Mouse (Mus musculus) layer of hippocampus, postnatal 10 days (tissue): ENCODE measurements around the gene Ntm. TPM values are rescaled to one million over a fixed set of nuclear protein-coding genes. Genes with fewer than 3 reads are reported as not detected.

Experiments
- DNase-seq, 2 experiments: peaks; one replicate each; pipeline ENCODE4 v3.0.0; 2021; ENCODE audit warnings: low spot score in 2 of 2
- total RNA-seq, 2 experiments: library from RNA; stranded (reverse); gene quantifications; 2 replicates each; pipeline ENCODE4 v1.2.3; 2021

The Ntm gene
- total RNA-seq, 2 experiments from 2014 or later, result 155 to 170 TPM

DNA sequence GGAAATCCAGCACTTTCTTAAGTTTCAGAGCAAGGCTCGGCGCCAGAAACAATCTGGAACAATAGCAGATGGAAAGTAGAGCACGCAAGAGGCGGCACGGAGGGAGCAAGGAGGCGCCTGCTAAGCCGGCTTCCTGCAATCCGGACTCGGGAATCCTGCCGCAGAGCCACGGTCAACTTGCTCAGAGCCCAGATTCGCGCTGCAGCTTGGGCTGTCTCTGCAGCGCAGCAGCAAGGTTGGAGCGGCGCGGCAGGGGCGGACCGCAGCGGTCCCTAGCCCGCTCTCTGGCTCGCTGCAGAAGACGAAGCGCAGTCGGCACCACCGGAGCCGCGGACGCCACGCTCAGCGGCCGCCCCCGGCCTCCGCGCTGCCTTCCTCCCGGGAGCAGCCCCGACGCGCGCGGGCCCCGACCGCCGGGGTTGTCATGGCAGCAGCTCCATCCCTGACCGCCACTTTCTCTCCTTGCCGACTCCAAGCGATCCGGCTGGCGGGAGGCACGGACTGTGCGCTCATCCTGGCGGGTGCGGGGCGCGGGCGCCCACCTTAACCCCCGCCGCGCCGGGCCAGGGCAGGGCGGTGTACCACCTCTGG lies 550.7 kb downstream of the Ntm start:
- peak; percentile 51 to 67 for DNase-seq

DNA sequence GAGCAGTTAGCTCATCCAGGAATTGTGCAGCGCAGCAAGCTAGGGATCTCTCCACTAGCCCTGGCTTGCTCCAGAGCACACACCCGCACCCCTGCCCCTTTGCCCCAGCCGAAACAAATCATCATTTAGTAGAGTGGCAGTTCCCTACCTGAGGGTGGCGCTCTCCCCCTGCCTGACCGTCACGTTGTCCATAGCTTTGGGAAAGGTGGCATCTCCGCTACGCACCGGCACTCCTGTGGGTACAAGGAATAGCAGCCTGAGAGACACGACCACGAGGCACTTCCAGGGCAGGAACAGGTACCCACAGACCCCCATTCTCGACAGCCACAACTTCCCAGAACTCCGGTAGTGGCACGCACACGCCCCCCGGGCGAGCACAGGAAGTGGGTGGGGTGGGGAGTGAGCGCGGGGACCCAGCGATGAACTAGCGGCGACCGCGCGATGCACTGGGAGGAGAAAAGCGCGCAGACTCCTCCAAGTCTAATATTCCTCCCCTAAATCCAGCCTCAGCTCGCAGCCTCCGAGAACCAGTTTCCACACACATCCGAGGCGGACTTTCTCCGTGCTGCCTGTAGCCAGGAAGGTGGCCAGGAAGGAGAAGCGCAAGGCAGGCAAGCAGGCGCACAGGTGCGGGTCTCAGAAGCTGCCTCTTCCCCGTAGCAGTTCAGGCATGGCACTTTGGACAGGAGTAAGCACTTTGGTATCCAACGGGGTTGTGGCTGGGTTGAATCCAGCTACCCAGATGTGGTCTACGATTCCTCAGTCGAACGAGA lies 551.3 kb downstream of the Ntm start:
- DNase-seq, result peak; percentile 61 to 75

DNA sequence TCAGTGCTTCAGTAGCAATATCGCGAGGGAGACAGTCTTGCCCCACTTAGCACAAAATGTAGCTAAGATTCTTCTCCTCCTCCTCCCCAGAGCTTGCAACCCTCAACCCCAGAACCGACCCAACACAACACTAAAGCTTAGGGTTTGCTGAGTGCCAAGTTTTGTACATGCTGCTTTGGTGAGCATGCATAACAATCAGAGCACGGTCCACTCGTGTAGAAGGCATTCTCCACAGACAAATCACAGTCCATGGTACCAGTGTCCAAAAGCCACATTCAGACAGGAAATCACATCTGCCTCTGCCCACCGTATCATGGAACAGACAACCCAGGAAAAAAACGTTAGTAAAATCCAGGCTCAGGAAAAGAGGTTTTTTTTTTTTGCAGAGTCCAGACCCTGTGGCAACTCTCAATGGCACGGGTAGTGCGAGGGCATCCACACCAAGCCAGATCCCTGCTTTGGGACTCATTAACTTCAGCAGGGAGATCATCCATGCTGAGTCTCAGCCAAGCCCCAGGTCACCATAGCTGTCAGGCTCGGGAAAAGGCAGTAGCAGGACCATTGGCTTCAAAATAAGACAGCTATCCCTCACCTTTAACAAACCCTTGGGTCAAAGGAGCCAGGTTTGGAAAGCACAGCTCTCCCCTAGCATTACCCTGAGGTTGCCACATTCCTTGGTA lies 552.1 kb downstream of the Ntm start:
- DNase-seq, result no peak

DNA sequence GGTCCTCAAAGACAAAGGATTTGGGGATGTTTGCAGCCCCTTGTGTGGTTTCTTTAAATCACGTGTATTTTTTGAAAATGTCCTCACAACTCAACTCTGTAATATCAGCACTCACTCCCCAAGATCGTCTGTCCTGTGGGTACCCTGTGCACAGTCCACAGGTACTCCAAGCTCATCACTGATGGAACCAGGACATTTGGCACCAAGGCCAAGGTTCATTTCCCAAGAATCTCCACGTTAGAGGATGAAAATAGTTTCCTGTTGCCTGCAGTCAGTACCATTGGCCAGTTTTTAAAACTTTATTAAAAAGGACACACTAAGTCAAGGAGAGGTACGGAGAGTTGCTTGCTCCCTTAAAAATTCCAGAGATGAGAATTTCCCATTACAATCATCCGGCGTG lies 552.7 kb downstream of the Ntm start:
- DNase-seq, result no peak

DNA sequence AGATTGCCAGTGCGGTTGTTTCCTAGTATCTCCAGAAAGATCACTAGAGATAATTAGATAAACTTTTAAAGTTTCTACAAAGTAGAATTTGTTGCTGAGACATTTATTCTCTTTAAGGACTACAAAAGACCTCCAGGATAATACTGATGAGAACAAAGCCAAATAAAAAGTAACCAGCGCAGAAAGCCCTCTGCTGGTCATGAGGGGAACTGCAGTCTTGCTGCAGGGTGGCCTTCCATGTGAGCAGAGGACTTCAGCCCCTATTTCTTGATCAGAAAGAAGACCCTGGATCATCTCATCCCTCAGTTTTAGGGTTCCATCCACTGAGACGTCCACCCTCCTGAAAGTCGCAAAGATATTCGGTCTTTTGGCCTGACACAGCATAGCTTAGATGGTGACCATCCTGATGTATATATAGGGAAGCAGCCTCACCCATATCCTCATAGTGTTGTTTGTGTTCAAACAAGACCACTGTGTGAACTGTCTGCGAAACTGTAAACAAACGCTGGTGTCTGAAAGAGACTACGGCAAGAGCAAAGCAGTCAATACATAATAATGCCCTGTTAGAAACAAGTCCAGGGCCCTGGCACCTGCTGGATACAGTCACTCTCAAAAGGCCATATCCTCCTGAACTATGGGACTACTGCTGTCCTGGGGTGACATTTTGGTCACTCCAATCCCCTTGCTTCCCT lies 553.6 kb downstream of the Ntm start:
- peak; percentile 72 to 74 for DNase-seq

DNA sequence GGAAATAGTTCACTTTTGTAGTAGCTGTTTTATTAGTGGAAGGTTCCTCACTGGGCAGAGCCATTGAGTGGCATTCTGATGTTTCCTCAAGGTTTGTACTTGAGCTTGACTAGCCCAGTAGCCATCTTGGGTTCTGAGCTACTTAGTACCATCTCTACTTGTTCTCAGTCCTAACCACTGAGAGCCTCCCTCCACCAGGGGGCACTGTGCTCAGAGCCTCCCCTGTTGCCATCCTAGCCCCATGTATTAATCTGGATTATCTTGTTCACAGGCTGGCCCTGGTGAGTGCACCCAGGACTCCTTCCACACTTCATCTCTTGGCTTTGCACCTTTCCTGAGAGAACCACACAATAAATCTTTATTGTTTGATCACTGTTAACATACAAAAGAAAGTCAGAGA lies 555.0 kb downstream of the Ntm start:
- peak in 1 of 2 experiments; percentile 22 for DNase-seq

DNA sequence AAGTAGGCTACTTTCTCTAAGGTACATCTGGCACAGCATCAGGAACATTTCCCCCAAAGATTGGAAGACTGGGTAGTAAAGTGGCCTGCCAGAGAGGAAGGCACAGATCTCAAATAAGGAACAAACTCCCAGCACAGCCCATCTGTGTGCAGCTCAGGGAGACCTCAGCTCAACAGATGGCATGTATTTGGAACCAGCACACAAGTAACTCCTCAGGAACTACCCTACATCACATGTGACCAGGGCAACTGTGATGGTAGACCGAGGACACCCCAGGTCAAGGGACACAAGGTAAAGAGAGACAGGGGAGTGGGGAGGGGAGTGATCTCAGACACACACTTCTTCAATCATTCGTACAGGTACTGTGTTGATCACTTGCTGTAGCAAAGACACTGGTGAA lies 556.0 kb downstream of the Ntm start:
- DNase-seq, result no peak

DNA sequence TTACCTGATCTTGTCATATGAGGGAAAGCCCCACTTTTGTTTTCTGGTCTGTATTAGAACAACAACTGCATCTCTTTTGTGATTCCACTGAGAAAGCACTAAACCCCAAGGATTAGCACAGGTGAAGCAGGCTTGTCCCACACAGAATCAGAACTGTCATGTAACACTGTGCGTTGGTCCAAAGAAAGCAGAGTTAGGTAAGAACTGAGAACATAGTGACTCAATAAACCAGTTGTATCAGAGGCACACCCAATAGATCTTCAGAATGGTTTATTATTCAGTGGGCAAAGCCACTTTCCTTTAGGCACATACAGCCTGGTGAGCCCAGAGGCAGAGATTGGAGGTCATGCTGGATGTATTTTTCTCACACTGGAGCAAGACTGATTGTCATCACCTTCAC lies 556.9 kb downstream of the Ntm start:
- DNase-seq, result no peak

DNA sequence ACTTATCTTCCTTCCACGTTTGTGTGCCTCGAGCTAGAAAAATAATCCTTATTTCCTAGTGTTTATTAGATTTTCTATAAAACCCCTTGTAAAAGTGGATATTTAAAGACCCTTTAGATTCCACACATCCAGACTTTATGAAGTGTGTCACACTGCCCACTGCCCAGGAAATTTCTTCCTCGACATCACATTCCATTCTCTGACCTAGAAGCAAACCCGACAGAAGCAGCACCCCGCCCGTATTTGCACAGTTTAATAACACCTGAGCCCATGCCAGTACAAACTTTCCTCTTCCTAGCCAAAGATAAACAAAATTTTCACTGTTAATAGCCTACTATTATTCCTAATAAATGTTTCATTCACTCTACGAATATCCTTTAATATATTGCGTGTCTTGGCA lies 562.8 kb downstream of the Ntm start:
- DNase-seq, result no peak

DNA sequence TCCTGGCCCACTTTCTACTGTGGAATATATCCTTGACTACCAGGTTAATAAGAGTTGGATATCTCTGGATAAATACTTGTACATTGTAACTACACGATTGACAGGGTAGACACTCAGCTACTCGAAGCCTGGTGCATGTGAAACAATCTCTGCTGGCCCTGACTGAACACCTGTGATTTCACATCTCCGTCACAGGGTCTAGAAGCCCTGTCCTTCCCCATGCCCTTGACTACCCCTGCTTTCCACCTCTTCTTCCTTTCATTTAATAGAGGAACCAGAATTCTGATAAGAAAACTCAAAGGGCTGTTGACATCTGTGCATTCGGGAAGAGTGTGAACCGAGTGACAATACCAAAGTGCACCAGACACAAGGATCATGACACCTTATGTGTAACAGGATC lies 566.8 kb downstream of the Ntm start:
- no peak for DNase-seq

DNA sequence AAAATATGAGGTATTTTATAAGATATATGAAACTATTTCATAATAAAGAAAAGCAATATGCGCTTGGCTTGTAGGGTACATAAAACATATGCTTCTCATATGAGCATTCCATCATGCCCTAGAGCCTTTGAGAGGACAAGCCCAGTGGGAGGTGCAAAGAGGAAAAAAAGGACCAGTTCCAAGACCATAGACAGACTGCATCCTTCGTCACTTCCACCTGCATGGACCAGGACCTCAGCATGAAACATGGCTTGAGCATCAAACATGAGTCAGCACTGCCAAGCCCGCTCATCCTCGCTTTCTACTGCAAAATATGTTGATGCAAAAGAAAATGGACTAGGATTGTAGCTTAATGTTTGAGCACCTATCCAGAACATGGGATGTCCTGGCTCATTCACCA lies 569.8 kb downstream of the Ntm start:
- no peak for DNase-seq

DNA sequence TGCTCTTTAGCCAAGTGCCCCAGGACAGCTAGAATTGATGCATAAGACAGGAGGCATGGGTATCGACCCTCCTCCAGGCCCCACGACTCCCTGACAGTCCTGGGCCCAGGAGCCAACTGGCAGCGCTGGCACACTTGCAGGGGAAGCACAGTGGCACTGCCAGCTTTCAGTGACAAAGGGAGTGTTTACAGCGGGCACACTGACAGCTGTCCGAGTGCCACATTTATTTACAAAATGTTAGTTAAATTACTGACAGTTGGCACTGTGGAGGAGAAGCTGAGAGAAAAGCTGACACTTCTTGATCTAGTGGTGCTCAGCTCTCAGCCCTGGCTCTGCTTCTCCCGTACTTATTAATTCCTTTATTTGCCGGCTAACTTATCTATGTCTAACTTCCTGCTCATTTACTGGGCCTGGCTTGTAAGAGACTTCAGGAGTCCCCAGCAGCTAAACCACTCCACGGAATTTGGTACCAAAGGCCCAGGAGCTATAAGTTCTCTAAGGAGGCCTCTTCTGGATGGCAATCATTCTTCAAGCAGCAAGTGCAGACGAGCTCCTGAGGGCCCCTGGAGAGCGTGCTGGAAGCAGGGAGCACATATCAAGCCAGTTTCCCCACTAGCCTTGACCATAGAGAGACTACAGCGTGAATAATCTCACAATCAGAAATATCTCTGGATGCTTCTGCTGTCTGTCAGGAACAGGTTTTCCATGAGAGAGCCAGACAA lies 572.0 kb downstream of the Ntm start:
- DNase-seq, result peak; percentile 70 to 79

DNA sequence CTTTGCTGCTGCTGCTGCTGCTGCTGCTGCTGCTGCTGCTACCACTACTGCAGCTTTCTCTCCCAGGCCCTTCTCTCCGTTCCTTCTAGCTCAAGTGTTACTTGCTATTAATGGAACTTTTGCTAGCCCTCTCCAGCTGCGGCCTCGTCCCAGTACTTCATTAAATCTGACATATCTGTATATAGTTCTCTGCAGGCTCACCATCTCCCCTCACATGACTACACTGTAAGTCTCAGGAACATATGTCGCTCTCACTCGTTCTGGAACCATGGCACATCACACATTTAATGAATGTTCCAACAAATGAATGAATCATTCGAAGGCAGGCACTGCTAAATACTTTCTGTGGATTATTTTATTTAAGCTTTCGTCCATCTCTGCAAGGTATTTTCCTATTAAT lies 573.7 kb downstream of the Ntm start:
- DNase-seq, result no peak

DNA sequence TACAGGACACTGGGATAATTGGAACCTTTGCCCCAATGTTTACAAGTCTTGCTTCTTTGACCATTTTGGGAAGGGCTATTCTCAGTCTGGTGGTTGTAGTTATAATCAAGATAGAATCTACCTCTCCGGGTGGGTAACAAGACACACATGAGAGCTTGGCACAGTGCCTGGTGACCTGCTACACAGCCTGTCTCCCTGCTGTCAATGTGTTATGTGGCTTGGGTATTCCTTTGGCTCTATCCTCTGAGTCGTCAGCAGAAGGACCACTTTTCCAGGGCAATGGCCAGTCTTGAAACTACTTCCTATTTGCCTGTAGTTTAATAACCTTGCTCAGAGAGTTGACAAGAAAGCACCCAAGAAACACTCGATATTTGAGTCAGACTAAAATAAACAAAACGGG lies 575.8 kb downstream of the Ntm start:
- DNase-seq, result no peak

DNA sequence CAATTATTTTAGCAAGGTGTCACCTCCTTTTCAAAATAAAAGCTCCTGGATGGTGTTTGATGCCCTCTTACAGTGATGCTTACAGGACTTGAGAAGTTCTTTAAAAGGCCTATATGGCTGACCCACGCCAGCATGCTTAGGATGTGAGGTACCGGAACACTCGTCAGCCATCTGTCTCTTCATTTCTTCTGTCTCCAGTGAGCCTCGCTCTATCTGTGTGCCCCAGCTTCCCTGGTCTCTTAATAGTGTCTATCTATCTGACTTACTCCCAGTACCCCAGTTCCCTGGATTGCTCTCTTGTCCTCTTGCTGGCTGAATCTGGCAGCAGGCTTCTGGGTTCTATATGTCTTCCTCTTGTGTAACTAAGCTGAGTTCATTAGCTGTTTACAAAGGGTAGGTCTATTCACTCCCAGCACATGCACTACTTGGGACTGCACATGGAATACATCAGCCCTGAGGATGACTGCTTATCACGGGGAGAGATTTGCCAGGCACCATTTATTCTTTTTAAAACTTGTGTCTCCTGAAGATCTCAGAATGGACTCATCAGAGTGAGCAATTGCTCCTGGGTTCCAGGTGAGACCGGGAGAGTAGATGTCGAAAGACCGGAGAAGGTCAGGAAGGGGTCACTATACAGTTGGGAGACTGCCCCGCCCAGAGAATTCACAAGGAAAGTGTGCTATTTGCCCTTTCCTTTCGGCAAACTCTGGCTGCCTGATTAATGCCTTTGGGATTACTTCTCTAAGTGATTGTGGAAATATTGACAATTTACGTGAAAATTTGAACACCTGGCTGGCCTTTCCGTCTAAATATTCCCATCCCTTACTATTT lies 585.6 kb downstream of the Ntm start:
- DNase-seq, result no peak

DNA sequence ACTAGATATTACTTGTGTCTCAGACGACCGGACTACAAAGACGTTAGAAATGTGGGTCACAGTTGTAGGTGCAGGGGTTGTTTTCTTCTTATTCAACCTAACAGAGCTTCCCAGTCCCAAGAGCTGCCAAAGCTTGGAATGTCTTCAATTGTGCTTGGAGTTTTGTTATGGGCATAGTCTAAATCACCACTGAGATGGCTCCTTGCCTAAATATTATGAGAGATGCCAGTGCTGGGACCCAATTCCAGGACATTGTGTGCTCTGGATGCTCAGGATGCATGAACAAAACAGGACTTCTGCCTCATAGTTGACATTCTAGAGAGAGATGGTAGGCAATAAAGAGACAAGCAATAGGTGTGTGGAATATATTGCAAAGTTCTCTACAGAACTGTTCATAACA lies 591.6 kb downstream of the Ntm start:
- no peak for DNase-seq

DNA sequence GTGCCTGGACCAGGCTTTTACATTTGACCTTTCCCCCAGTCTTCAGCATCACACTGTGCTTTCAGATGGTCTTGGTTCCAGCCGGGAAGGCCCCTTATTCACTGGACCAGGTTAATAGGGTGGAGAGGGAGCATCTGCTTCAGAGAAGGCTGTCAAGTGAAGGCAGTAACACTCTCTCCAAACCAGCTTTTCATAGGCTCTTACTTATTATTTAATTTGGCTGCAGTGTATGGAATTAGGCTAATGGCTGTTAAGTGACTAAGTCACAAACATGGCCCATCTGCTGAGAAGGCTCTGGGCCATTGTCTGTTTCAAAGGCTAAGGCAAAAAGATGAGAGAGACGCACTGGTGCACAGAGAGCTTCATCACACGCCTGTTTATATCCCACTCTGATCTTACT lies 593.3 kb downstream of the Ntm start:
- no peak for DNase-seq

DNA sequence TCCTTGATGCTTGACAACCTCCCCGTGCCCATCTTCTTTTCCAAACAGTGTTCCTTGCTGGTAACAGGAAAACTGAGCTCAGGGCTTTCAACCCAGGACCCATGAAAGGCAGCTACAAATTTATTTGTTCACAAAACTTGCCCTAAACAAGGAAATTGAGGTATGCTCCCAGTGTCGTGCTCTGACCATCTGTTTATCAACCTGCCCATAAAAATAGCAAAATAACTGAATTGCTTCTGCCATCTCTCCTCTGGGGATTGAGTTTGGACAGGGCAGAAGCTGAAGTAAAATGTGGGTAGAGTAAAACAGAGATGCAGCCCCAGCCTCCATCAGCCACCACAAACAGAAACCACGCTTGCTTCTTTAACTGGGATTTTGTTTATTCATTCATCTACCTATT lies 594.6 kb downstream of the Ntm start:
- no peak for DNase-seq

DNA sequence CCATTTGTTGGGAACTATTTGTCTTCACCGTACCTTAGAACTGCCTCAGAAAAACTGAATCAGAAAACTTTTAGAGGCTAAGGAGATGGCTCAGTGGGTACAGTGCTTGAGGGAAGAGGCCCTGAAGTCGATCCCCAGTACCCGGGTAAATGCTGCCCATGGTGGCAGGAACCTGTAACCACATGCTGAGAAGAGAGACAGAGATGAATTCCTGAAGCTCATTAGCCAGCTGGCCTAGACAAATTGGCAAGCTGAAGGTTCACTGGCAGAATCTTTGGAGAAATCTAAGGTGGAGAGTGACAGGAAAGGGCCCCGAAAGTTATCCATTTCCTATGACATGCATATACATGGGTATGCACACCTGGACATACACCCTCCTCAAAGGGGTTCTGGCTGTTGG lies 605.1 kb downstream of the Ntm start:
- DNase-seq, result no peak

DNA sequence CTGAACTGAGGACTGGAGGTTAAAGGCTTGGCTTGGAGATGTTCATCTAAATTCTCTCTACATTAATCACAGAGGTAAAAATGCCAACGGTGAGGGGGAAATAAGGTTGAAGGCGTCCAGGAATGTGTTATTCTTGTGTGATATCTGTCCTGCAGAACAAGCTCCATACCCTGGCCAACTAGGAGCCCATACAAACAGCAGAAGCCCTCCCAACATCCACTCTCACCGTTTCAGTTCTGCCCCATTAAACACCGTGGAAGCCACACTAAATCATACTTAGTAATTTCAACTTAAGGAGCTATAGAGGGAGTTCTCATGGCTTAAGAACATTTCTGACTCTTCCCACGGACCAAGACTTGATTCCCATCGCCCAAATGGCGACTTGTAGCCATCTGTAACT lies 620.6 kb downstream of the Ntm start:
- no peak for DNase-seq

DNA sequence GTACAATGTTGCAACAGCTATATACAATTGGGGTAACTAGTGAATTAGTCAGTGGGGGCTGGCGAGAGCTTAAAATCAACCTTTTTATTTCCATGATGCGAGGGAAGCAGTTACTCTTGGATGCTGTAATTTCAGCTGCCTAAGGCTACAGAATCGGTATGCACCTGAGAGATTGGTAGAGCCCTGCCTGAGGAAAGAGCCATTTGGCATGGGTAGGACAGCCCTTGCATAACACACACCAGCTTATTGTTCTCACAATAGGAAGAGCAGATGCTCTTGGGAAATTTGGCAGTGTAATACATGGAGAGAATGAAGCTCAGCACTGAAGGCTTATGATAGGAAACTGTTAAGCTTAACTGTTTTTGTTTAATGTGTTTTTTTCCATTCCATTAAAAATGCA lies 621.6 kb downstream of the Ntm start:
- DNase-seq, result no peak
